Mouse (Mus musculus) heart, postnatal 0 days (tissue): Measurements from ENCODE around the gene Prpf40b.
A peak's percentile ranks its signal among the peaks of the same experiment; 100 is the strongest.

Source experiments
- CTCF ChIP-seq: IDR thresholded peaks from 2 replicates; pipeline ENCODE4 v1.5.1; 2016; ENCODE audit warnings: antibody characterized with exemption, control low read depth, low read depth
- EP300 ChIP-seq: IDR thresholded peaks from 2 replicates; pipeline ENCODE4 v1.6.1; 2016; ENCODE audit warnings: antibody characterized with exemption, low read depth

- no peak; the same call in 1 of the 2 replicates for TF ChIP-seq CTCF
- TF ChIP-seq EP300: peak; percentile 40; the same call in 1 of the 2 replicates
Observed at GRCm38 (mm10) chr15:99333676-99334065, 38.8 kb downstream of the Prpf40b start.
